Mouse (Mus musculus) limb, embryonic 11.5 days (tissue): ENCODE results near the gene Cxcl9. TPM values are rescaled to one million over a fixed set of nuclear protein-coding genes. Genes with fewer than 3 reads are reported as not detected.
"Not testable (repeated sequence)": the region's sequence is repeated elsewhere in the genome, so short reads cannot be mapped to it uniquely, and the experiment has no call there.

Experiments used
- ATAC-seq: fragments of 200-750 bp; cut with Nextera tagmentation; 2 replicates; pipeline ENCODE4 v1.8.0; 2017; ENCODE audit warnings: low read depth; ENCODE audit not compliant: insufficient number of reproducible peaks, low FRiP score, low TSS enrichment
- DNase-seq: peaks from one replicate; pipeline ENCODE4 v3.0.0-alpha.2; 2015; ENCODE audit warnings: low spot score
- H3K27ac ChIP-seq: fragments of 300-500 bp; sonication (generic); replicated peaks from 2 replicates; pipeline ENCODE4 v1.5.1; 2014; ENCODE audit warnings: low read depth, mild to moderate bottlenecking, low read length
- H3K27me3 ChIP-seq: fragments of 300-500 bp; sonication (generic); 2 replicates; pipeline ENCODE4 v1.6.1; 2014; ENCODE audit warnings: mild to moderate bottlenecking, low read length, mixed read lengths; ENCODE audit not compliant: control insufficient read depth, insufficient read depth
- H3K36me3 ChIP-seq: fragments of 300-500 bp; sonication (generic); 2 replicates; pipeline ENCODE4 v1.6.1; 2014; ENCODE audit warnings: mild to moderate bottlenecking, low read length, moderate library complexity, mixed read lengths; ENCODE audit not compliant: control insufficient read depth, insufficient read depth
- H3K4me1 ChIP-seq: fragments of 300-500 bp; sonication (generic); 2 replicates; pipeline ENCODE4 v1.6.1; 2014; ENCODE audit warnings: low read length, mixed read lengths; ENCODE audit not compliant: control insufficient read depth, insufficient read depth
- H3K4me2 ChIP-seq: fragments of 300-500 bp; sonication (generic); 2 replicates; pipeline ENCODE4 v1.6.1; 2014; ENCODE audit warnings: low read depth, mild to moderate bottlenecking, moderate library complexity; ENCODE audit not compliant: severe bottlenecking
- H3K4me3 ChIP-seq: fragments of 300-500 bp; sonication (generic); 2 replicates; pipeline ENCODE4 v1.5.1; 2014; ENCODE audit warnings: low read depth, low read length
- H3K9ac ChIP-seq: fragments of 300-500 bp; sonication (generic); 2 replicates; pipeline ENCODE4 v1.6.1; 2014; ENCODE audit warnings: mild to moderate bottlenecking, low read length
- H3K9me3 ChIP-seq: fragments of 300-500 bp; sonication (generic); 2 replicates; pipeline ENCODE4 v1.6.1; 2016; ENCODE audit warnings: low read length; ENCODE audit not compliant: control insufficient read depth
- WGBS: fragments of 180-500 bp; shearing (Covaris S2); extraction: QIAGEN DNeasy Blood & Tissue Kit; methylation state at CpG from one replicate; pipeline ENCODE4 v1.1.7; 2014; 5-methylcytosine and 5-hydroxymethylcytosine counted together
- polyA plus RNA-seq: library from polyadenylated mRNA; unstranded; fragments of >200 nt; fragmentation: Nextera tagmentation; extraction: Ambion mirVana; gene quantifications from 2 replicates; pipeline ENCODE4 v1.2.1, GENCODE M21; 2014

The Cxcl9 gene
- polyA plus RNA-seq, 1 experiment from 2014 or later, result not detected

DNA sequence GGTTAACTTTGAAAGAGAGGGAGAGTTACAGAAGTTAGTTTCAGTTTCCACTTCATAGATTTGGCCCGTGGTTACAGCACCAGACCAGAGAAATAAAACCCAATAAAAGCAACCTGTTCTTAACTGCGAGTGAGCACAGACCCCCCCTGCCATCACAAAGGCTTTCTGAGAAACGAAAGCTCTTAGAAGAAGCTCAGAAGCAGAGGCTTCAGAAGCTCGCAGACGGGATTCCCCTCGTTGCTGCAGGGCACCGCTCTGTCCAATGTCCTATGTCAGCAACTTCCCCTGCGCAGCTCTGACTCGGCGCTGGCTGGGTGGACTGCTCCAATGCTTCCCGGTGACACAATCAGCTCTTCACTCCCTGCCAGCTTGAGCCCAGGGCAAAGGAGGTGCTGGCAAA is 25.6 kb upstream of the Cxcl9 start:
- Histone ChIP-seq H3K9ac (no peak overlapping the region), H3K27me3 (no peaks in the 10 kb centered on the region), H3K27ac (no peak overlapping the region), H3K4me2 (peak overlapping the region; percentile 22; the same call in 1 of the 2 replicates), H3K36me3 (no peaks in the 10 kb centered on the region), H3K4me1 (no peaks in the 10 kb centered on the region), H3K4me3 (no peak overlapping the region), H3K9me3 (no peaks in the 10 kb centered on the region)
- ATAC-seq (no peak), DNase-seq (no peak)
- WGBS, result 47% methylated on average over 11 of the region's 11 CpGs

DNA sequence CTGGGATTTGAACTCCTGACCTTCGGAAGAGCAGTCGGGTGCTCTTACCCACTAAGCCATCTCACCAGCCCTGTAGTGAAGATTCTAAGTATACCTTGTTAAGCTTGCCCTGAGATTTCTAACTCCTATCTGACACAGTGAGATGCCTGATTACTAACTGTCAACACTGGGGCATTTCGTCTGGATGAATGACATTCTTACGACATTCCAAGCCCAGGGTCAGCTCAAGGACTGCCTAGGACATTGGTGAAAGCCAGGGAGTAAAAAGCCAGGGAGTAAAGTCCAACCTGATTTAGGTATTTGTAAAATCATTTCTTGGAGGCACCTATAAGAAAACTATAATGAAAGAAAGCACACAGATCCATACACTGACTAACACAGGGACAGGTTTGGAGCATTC is 24.8 kb upstream of the Cxcl9 start:
- ATAC-seq, H3K27me3 ChIP-seq, H3K4me3 ChIP-seq, H3K9ac ChIP-seq, H3K9me3 ChIP-seq, H3K36me3 ChIP-seq, H3K4me2 ChIP-seq, H3K4me1 ChIP-seq, DNase-seq, H3K27ac ChIP-seq: not testable (repeated sequence)
- whole genome bisulfite sequencing, result 72% methylated on average over 4 of the region's 4 CpGs

DNA sequence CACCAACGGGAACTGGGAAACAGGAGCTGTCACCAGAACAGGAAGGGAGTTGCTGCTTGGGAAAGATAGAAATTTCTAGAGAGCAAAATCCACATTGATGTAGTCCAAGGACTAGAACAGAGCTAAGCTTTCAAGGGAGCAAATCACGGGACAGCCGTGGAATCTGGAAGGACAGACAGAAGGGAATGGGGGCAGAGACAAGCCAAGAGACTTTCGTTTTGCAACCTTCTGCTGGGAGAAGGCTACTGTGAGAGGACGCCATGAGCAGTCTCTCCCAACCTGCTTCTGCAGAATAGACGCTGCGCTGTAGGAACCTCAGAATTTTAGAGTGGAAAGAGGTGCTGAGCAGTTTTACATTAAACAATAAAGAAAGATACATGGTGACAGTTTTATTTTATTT is 21.9 kb upstream of the Cxcl9 start:
- no peak for ATAC-seq
- Histone ChIP-seq H3K4me1 (no peaks in the 10 kb centered on the region), H3K27ac (no peak overlapping the region), H3K4me3 (no peak overlapping the region), H3K27me3 (no peaks in the 10 kb centered on the region), H3K9ac (no peak overlapping the region), H3K9me3 (no peaks in the 10 kb centered on the region), H3K36me3 (no peaks in the 10 kb centered on the region), H3K4me2 (no peak overlapping the region)
- no peak for DNase-seq
- 83% methylated on average over 7 of the region's 7 CpGs for WGBS

DNA sequence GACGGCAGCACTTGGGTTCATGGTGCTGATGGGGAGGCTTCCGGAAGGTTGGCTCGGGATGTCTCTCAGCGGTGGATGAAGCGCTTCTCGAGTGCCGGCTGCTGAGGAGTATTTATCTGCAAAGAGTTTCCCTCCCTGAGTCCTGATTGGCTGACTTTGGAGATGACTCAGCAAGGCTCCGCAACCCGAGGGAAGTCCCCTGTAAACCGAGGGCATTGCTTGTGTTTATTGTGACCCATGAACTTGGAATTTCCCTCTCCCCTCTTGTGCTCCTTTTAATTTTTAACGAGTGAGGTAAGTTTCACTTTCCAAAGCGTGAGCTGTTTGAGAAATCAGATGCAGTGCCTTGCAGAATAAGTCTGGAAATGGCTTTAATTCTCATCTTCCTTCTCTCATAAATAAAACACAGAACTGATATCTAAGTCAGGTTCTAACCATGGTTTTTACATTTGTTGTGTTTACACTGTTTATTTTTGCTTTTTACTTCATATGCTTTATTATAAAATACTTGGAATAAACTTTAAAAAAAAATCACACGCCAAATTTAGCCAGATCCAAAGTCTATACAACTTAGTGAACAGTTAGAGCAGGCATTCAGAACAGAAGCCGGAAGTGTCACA is 21.0 kb upstream of the Cxcl9 start, which contains the start of gene Cxcl10:
TSS of gene Cxcl10 (minus strand) at position 96 of the 620 bp plus-strand sequence.
- H3K27me3 ChIP-seq, result no peaks in the 10 kb centered on the region
- no peak within 1 kb of the TSS for H3K4me2 ChIP-seq
- H3K36me3 ChIP-seq, result no peaks in the 10 kb centered on the region
- ATAC-seq, result no peak
- 20% methylated on average over 14 of the region's 14 CpGs for WGBS
- no peaks in the 10 kb centered on the region for H3K4me1 ChIP-seq
- H3K9ac ChIP-seq, result no peak within 1 kb of the TSS
- no peak within 1 kb of the TSS for H3K4me3 ChIP-seq
- H3K27ac ChIP-seq, result no peak within 1 kb of the TSS
- H3K9me3 ChIP-seq, result no peaks in the 10 kb centered on the region
- peak; percentile 40 for DNase-seq

DNA sequence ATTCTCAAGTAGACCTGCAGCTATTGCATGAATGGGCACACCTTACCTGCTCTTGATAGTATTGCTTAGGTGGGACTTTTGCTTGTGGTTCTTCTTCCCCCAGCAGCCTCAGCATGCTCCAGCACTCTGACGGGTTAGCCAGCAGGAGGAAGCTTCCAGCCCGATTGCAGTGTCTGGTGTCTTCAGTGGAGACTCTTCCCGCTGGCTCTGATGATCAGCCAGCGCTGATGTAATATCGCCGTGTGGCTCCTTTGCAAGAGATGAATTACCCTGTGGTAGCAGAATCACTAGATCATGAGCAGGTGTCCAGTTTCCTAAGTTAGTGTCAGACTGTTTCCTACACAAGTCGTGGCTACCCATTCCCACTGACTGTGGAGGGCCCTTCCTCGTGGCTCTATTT is 17.1 kb upstream of the Cxcl9 start:
- no peak for ATAC-seq
- Histone ChIP-seq H3K27me3 (no peaks in the 10 kb centered on the region), H3K27ac (no peak overlapping the region), H3K9ac (no peak overlapping the region), H3K9me3 (no peaks in the 10 kb centered on the region), H3K4me3 (no peak overlapping the region), H3K36me3 (no peaks in the 10 kb centered on the region), H3K4me2 (no peak overlapping the region), H3K4me1 (no peaks in the 10 kb centered on the region)
- WGBS, result 86% methylated on average over 8 of the region's 8 CpGs
- DNase-seq, result no peak

DNA sequence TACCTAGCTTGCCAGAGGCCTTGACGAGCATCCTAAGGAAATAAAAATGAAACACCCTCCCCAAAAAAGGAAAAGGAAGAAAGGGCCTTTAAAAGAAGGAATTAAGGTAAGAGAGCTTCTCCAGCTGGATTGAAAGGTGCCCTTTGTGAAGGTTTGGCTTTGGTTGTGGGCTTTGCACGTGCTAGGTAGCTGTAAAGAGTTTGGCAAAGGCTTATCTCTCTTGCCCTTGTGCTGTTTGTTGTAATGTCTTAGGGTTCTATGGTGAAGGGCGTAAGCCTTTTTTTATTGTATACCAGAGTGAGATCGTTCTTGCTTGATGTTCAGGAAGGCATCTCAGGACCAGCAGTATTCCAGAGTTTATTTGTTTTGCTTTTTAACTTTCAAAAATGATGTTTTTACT is 12.7 kb upstream of the Cxcl9 start:
- no peak overlapping the region for H3K27ac ChIP-seq
- no peak overlapping the region for H3K4me2 ChIP-seq
- DNase-seq (no peak), ATAC-seq (no peak)
- WGBS, result 80% methylated on average over 4 of the region's 4 CpGs
- no peaks in the 10 kb centered on the region for H3K9me3 ChIP-seq
- no peaks in the 10 kb centered on the region for H3K4me1 ChIP-seq
- no peaks in the 10 kb centered on the region for H3K27me3 ChIP-seq
- no peaks in the 10 kb centered on the region for H3K36me3 ChIP-seq
- H3K4me3 ChIP-seq, result no peak overlapping the region
- no peak overlapping the region for H3K9ac ChIP-seq

DNA sequence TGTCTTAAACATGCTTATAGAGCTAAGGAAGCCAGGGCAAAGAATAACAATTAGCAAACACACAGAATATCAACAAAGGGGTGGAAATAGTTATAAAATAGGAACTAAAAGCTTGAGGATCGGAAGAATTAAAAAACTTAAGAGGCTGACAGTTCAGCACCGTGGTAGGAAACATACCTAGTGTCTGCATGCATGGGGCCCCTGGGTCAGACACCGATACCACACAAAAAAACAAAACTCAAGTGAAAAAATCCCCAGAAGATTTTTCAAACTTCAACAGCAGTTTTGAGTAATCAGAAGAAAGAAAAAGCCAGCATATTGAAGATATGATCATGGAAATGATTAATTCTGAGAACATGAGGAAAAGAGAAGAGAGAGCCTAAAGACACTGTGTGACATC is 8.9 kb upstream of the Cxcl9 start:
- H3K9ac ChIP-seq, result no peak overlapping the region
- no peak for ATAC-seq
- no peak for DNase-seq
- no peaks in the 10 kb centered on the region for H3K27me3 ChIP-seq
- no peaks in the 10 kb centered on the region for H3K4me1 ChIP-seq
- 87% methylated on average over 3 of the region's 3 CpGs for WGBS
- H3K4me3 ChIP-seq, result no peak overlapping the region
- H3K9me3 ChIP-seq, result no peaks in the 10 kb centered on the region
- H3K36me3 ChIP-seq, result no peaks in the 10 kb centered on the region
- no peak overlapping the region for H3K4me2 ChIP-seq
- no peak overlapping the region for H3K27ac ChIP-seq

DNA sequence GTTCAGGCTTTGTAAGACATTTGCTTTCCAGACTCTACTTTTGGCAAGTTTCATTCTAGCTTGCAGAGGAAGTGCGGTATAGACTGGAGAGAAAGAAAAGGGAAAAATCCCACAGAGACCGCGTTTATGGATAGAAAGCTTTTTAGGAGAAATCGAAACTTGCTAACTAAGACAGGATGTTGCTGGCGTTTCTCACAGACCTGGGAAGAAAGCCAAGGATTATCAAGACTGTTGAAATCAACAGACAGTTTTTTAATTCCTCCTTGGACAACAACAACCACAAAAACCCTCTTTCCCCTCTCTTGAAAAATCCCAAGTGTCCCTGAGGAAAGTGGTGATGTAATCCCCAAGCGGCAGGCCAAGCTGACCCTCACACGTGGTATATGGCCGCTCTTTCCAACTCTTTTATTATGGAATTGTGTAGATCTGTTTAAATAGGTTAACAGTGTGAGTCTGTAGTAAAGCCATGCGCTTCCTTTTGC is 4.5 kb upstream of the Cxcl9 start:
- Histone ChIP-seq H3K9me3 (no peaks in the 10 kb centered on the region), H3K4me2 (no peak overlapping the region), H3K27me3 (no peaks in the 10 kb centered on the region), H3K36me3 (no peaks in the 10 kb centered on the region), H3K9ac (no peak overlapping the region), H3K4me1 (no peaks in the 10 kb centered on the region), H3K27ac (no peak overlapping the region), H3K4me3 (no peak overlapping the region)
- ATAC-seq (no peak), DNase-seq (no peak)
- WGBS, result 79% methylated on average over 9 of the region's 9 CpGs
